9 mouse cellular contexts compared by ENCODE assay signal in the genomic region with DNA sequence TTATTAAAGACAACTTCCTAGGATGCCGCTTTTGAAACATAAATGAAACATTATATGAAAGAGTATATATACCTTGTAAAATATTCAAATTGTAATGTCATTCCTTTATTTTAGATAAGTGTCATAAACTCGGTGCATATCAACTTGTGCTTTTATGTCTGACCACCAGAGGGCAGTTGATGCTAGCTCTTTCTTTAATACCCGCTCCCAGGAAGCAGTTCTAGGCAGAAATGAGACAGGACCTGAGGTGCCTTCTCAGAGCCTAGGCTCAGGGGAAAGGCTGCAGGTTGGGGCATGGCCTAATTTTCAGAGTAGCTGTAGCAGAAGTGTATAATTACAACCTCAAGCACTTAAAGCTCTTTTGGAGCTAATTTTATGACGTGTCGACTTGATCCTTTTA.
DNase-seq lines count a peak whose midpoint lies in the region; ATAC-seq and TF ChIP-seq lines count a peak whose summit lies in the region.
"Had no signal": no experiment of that assay in that cellular context is flagged by ENCODE, and none has a peak within 500 bp of the region (broad histone marks: within the 10 kb centered on the region; RNA-seq: fewer than 3 reads in every experiment).

No protein-coding gene starts in this region.

- WGBS in heart, postnatal 0 days, result 36% methylated on average over 5 of the region's 5 CpGs
- 38% methylated on average over 5 of the region's 5 CpGs for WGBS in heart, embryonic 12.5 days
- WGBS in forebrain, embryonic 12.5 days, result 34% methylated on average over 5 of the region's 5 CpGs
- WGBS in intestine, embryonic 15.5 days, result 42% methylated on average over 5 of the region's 5 CpGs
- WGBS in midbrain, embryonic 13.5 days, result 32% methylated on average over 5 of the region's 5 CpGs
- WGBS in stomach, postnatal 0 days, result 32% methylated on average over 5 of the region's 5 CpGs

- intact Hi-C loops in left cerebral cortex, adult 2 months (cut with DNase I), result loop anchor here (1.0 to 5.0 kb wide), 2 partner anchors 1067 to 1655 kb away; no protein-coding TSS in a partner anchor

- H3K4me3 ChIP-seq in heart, postnatal 0 days (ENCODE audit: low read depth, low read length), result no peak overlapping the region
- H3K4me3 ChIP-seq in heart, embryonic 12.5 days, result no peak overlapping the region
- H3K4me3 ChIP-seq in forebrain, embryonic 12.5 days (replicated peaks), result no peak overlapping the region
- no peak overlapping the region for H3K4me3 ChIP-seq in intestine, embryonic 15.5 days (replicated peaks)
- no peak overlapping the region for H3K4me3 ChIP-seq in left cerebral cortex, adult 2 months
- H3K4me3 ChIP-seq in midbrain, embryonic 13.5 days (replicated peaks), result no peak overlapping the region
- no peak overlapping the region for H3K4me3 ChIP-seq in stomach, postnatal 0 days (ENCODE audit: low read depth, low read length)
- H3K4me3 ChIP-seq: liver, embryonic 15.5 days had no signal

- no peak overlapping the region for H3K9ac ChIP-seq in heart, postnatal 0 days (replicated peaks; ENCODE audit: low read depth, low read length)
- no peak overlapping the region for H3K9ac ChIP-seq in heart, embryonic 12.5 days
- H3K9ac ChIP-seq in forebrain, embryonic 12.5 days, result no peak overlapping the region
- H3K9ac ChIP-seq in intestine, embryonic 15.5 days, result no peak overlapping the region
- H3K9ac ChIP-seq in midbrain, embryonic 13.5 days (replicated peaks), result no peak overlapping the region
- no peak overlapping the region for H3K9ac ChIP-seq in stomach, postnatal 0 days (ENCODE audit: low read length)
- H3K9ac ChIP-seq: liver, embryonic 15.5 days had no signal

- TF ChIP-seq CTCF in heart, postnatal 0 days (IDR thresholded peaks at IDR 0.05; ENCODE audit: low read depth), result peak; percentile 85
- TF ChIP-seq CTCF in left cerebral cortex, adult 2 months (IDR thresholded peaks at IDR 0.05), result peak; percentile 85
- peak; percentile 93 for TF ChIP-seq CTCF in stomach, postnatal 0 days (IDR thresholded peaks at IDR 0.05; ENCODE audit: low read depth)

- TF ChIP-seq EP300 in heart, postnatal 0 days (IDR thresholded peaks at IDR 0.05; ENCODE audit: low read depth), result no peak
- no peak for TF ChIP-seq EP300 in stomach, postnatal 0 days (optimal IDR thresholded peaks at IDR 0.05)

- DNase-seq in heart, postnatal 0 days (ENCODE audit: low spot score), result peak; percentile 72
- DNase-seq in c-Kit-positive CD71-positive TER-119-negative erythroid progenitor cells, embryonic 14.5 days (ENCODE audit: low read depth), result peak; percentile 15
- peak; percentile 56 to 60 for DNase-seq in left cerebral cortex, adult 2 months (ENCODE audit: extremely low spot score in 1 of 2, low spot score in 2 of 2)
- DNase-seq in stomach, postnatal 0 days (ENCODE audit: low spot score), result peak; percentile 35

- no peak overlapping the region for H3K4me2 ChIP-seq in heart, postnatal 0 days (ENCODE audit: low read depth, low read length)
- no peak overlapping the region for H3K4me2 ChIP-seq in heart, embryonic 12.5 days
- H3K4me2 ChIP-seq in forebrain, embryonic 12.5 days, result no peak overlapping the region
- H3K4me2 ChIP-seq in intestine, embryonic 15.5 days (replicated peaks), result no peak overlapping the region
- no peak overlapping the region for H3K4me2 ChIP-seq in midbrain, embryonic 13.5 days (replicated peaks)
- no peak overlapping the region for H3K4me2 ChIP-seq in stomach, postnatal 0 days (replicated peaks; ENCODE audit: low read depth)
- H3K4me2 ChIP-seq: liver, embryonic 15.5 days had no signal

- H3K36me3 ChIP-seq in heart, postnatal 0 days (replicated peaks; ENCODE audit: control insufficient read depth, insufficient read depth, low read length), result no peaks in the 10 kb centered on the region
- H3K36me3 ChIP-seq in heart, embryonic 12.5 days, result no peaks in the 10 kb centered on the region
- H3K36me3 ChIP-seq in forebrain, embryonic 12.5 days (replicated peaks), result no peaks in the 10 kb centered on the region
- H3K36me3 ChIP-seq in intestine, embryonic 15.5 days, result no peaks in the 10 kb centered on the region
- no peaks in the 10 kb centered on the region for H3K36me3 ChIP-seq in midbrain, embryonic 13.5 days
- H3K36me3 ChIP-seq in stomach, postnatal 0 days (ENCODE audit: control insufficient read depth, insufficient read depth, low read length), result no peaks in the 10 kb centered on the region
- H3K36me3 ChIP-seq: liver, embryonic 15.5 days had no signal

- H3K27ac ChIP-seq in heart, postnatal 0 days (ENCODE audit: low read depth), result no peak overlapping the region
- no peak overlapping the region for H3K27ac ChIP-seq in heart, embryonic 12.5 days (ENCODE audit: poor library complexity, severe bottlenecking)
- no peak overlapping the region for H3K27ac ChIP-seq in forebrain, embryonic 12.5 days
- no peak overlapping the region for H3K27ac ChIP-seq in intestine, embryonic 15.5 days
- no peak overlapping the region for H3K27ac ChIP-seq in left cerebral cortex, adult 2 months
- H3K27ac ChIP-seq in midbrain, embryonic 13.5 days, result no peak overlapping the region
- H3K27ac ChIP-seq in stomach, postnatal 0 days (replicated peaks), result no peak overlapping the region
- H3K27ac ChIP-seq: liver, embryonic 15.5 days had no signal

- no peaks in the 10 kb centered on the region for H3K4me1 ChIP-seq in heart, postnatal 0 days (ENCODE audit: control insufficient read depth, insufficient read depth)
- H3K4me1 ChIP-seq in heart, embryonic 12.5 days (replicated peaks), result 0 out of 2 replicates have a peak, but pooled peaks cover 2% of the 10 kb centered on the region
- H3K4me1 ChIP-seq in forebrain, embryonic 12.5 days, result no peaks in the 10 kb centered on the region
- no peaks in the 10 kb centered on the region for H3K4me1 ChIP-seq in intestine, embryonic 15.5 days (replicated peaks)
- H3K4me1 ChIP-seq in midbrain, embryonic 13.5 days (replicated peaks), result no peaks in the 10 kb centered on the region
- no peaks in the 10 kb centered on the region for H3K4me1 ChIP-seq in stomach, postnatal 0 days (replicated peaks; ENCODE audit: control insufficient read depth, insufficient read depth)
- H3K4me1 ChIP-seq: liver, embryonic 15.5 days had no signal

- no peaks in the 10 kb centered on the region for H3K9me3 ChIP-seq in heart, postnatal 0 days (replicated peaks; ENCODE audit: control insufficient read depth, low read length)
- no peaks in the 10 kb centered on the region for H3K9me3 ChIP-seq in heart, embryonic 12.5 days (replicated peaks)
- no peaks in the 10 kb centered on the region for H3K9me3 ChIP-seq in forebrain, embryonic 12.5 days
- no peaks in the 10 kb centered on the region for H3K9me3 ChIP-seq in intestine, embryonic 15.5 days
- H3K9me3 ChIP-seq in midbrain, embryonic 13.5 days, result no peaks in the 10 kb centered on the region
- no peaks in the 10 kb centered on the region for H3K9me3 ChIP-seq in stomach, postnatal 0 days (ENCODE audit: control insufficient read depth, low read length)
- H3K9me3 ChIP-seq: liver, embryonic 15.5 days had no signal

- H3K27me3 ChIP-seq in heart, postnatal 0 days (ENCODE audit: control insufficient read depth, insufficient read depth, low read length), result no peaks in the 10 kb centered on the region
- no peaks in the 10 kb centered on the region for H3K27me3 ChIP-seq in heart, embryonic 12.5 days (replicated peaks)
- no peaks in the 10 kb centered on the region for H3K27me3 ChIP-seq in forebrain, embryonic 12.5 days
- H3K27me3 ChIP-seq in intestine, embryonic 15.5 days (replicated peaks), result no peaks in the 10 kb centered on the region
- 0 out of 2 replicates have a peak, but pooled peaks cover 4% of the 10 kb centered on the region for H3K27me3 ChIP-seq in midbrain, embryonic 13.5 days
- H3K27me3 ChIP-seq in stomach, postnatal 0 days (ENCODE audit: control insufficient read depth, insufficient read depth, low read length), result no peaks in the 10 kb centered on the region
- H3K27me3 ChIP-seq: liver, embryonic 15.5 days had no signal

- ATAC-seq in heart, postnatal 0 days (ENCODE audit: insufficient read depth, low read depth), result no peak
- no peak for ATAC-seq in heart, embryonic 12.5 days (ENCODE audit: insufficient number of reproducible peaks, low FRiP score)
- ATAC-seq in forebrain, embryonic 12.5 days (ENCODE audit: low FRiP score), result peak; percentile 73; the same call in 1 of the 2 replicates
- ATAC-seq in intestine, embryonic 15.5 days, result peak; percentile 49; the same call in 1 of the 2 replicates
- peak; percentile 81 for ATAC-seq in midbrain, embryonic 13.5 days
- ATAC-seq in stomach, postnatal 0 days (ENCODE audit: low FRiP score, low TSS enrichment), result no peak

Comparison
In these comparisons a context has a peak if more than half of its experiments do, and no peak if none do; other contexts are left out.
1. ATAC-seq: peak in forebrain, embryonic 12.5 days (single experiment), intestine, embryonic 15.5 days (single experiment) and midbrain, embryonic 13.5 days (single experiment); none in heart, postnatal 0 days (single experiment), heart, embryonic 12.5 days (single experiment) and stomach, postnatal 0 days (single experiment).
2. DNase-seq: peak in every context shown above with its lines; median percentile 72 in heart, postnatal 0 days; 58 in left cerebral cortex, adult 2 months; 35 in stomach, postnatal 0 days; 15 in c-Kit-positive CD71-positive TER-119-negative erythroid progenitor cells, embryonic 14.5 days.
3. Peak in every context shown above with its lines, with median percentiles within 50 percentile points of each other: CTCF ChIP-seq.